Comparison of ENCODE assay signal across 14 mouse cellular contexts in genomic region chr6:99506816-99507215, GRCm38 (mm10).
"Had no signal": no experiment of that assay in that cellular context is flagged by ENCODE, and none has a peak within 500 bp of the region (broad histone marks: within the 10 kb centered on the region; RNA-seq: fewer than 3 reads in every experiment).

No protein-coding gene starts in this region.

- ATAC-seq: midbrain, embryonic 16.5 days had no signal

- H3K27me3 ChIP-seq: limb, embryonic 13.5 days; liver, embryonic 13.5 days; midbrain, embryonic 12.5 days; neural tube, embryonic 13.5 days had no signal

- H3K4me3 ChIP-seq: limb, embryonic 13.5 days; liver, embryonic 13.5 days; midbrain, embryonic 12.5 days; neural tube, embryonic 13.5 days had no signal

- DNase-seq: kidney, adult 18-20 months; kidney, postnatal 14 days; layer of hippocampus, adult 9-11 months; layer of hippocampus, postnatal 36 days; left cerebral cortex, postnatal 4 days; liver, embryonic 13.5 days; lung, adult 18-20 months; lung, postnatal 10 days; retina, postnatal 1 day; thymus, postnatal 25 days had no signal

- H3K27ac ChIP-seq: limb, embryonic 13.5 days; liver, embryonic 13.5 days; midbrain, embryonic 12.5 days; neural tube, embryonic 13.5 days had no signal
